Mouse (Mus musculus) cortical plate, adult 2 months (tissue): Measurements from ENCODE around the gene Pde3b.

Experiments used
- CTCF ChIP-seq: fragments of 200-500 bp; IDR thresholded peaks from 2 replicates; pipeline ENCODE4 v1.5.1; 2011; ENCODE audit warnings: mild to moderate bottlenecking, control low read depth, low read length; ENCODE audit not compliant: insufficient read depth; ENCODE audit errors: extremely low read depth
- POLR2A ChIP-seq: fragments of 200-500 bp; IDR thresholded peaks from 2 replicates; pipeline ENCODE4 v1.6.1; 2011; ENCODE audit warnings: mild to moderate bottlenecking, low read length, control low read depth; ENCODE audit not compliant: insufficient read depth; ENCODE audit errors: extremely low read depth

GRCm38 (mm10) chr7:114474889-114475288 is 59.8 kb downstream of the Pde3b start:
- no peak for TF ChIP-seq CTCF
- no peak for TF ChIP-seq POLR2A
